Mouse (Mus musculus) ES-E14 (cell line): ENCODE measurements around the gene Serpina11.

Source experiments
- HCFC1 ChIP-seq: IDR thresholded peaks from 2 replicates; pipeline ENCODE4 v1.6.1; 2012; ENCODE audit warnings: low read length, inconsistent platforms, borderline replicate concordance; ENCODE audit not compliant: insufficient read depth
- MAFK ChIP-seq: IDR thresholded peaks from 2 replicates; pipeline ENCODE4 v1.6.1; 2014; ENCODE audit warnings: mild to moderate bottlenecking, low read depth, low read length, inconsistent platforms; ENCODE audit not compliant: insufficient read depth
- ZC3H11A ChIP-seq: IDR thresholded peaks from 2 replicates; pipeline ENCODE4 v1.6.1; 2012; ENCODE audit warnings: low read depth, mild to moderate bottlenecking, inconsistent platforms, low read length, borderline replicate concordance
- ZNF384 ChIP-seq: IDR thresholded peaks from 2 replicates; pipeline ENCODE4 v1.6.1; 2012; ENCODE audit warnings: low read depth, low read length, inconsistent platforms

DNA sequence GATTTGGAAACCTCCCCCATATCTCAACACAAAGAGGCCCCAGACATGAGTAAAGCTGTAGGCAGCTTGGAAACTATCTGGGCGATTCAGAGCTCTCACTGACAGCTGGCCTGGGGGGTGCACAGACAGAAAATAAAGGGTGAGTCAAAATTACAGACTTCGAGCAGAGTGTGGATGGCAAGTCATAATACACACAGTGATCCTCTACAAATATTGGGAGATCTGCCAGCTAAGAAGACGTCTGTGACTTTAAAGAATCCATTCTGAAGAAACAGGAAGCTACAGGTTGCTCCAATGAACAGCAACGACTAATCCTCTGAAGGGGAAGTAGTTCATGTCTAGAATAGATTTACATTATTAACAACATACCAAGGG, 13.5 kb upstream of the Serpina11 start:
- TF ChIP-seq HCFC1, result no peak
- TF ChIP-seq ZC3H11A, result no peak
- no peak for TF ChIP-seq MAFK
- no peak for TF ChIP-seq ZNF384
